Mouse (Mus musculus) liver, embryonic 14.5 days (tissue): Measurements from ENCODE around the gene Phf19. TPM values are rescaled to one million over a fixed set of nuclear protein-coding genes. Genes with fewer than 3 reads are reported as not detected.

ENCODE experiments used
- ATAC-seq: fragments of 200-750 bp; cut with Nextera tagmentation; 2 replicates; pipeline ENCODE4 v1.8.0; 2017; ENCODE audit warnings: moderate number of reproducible peaks, mild to moderate bottlenecking, moderate library complexity; ENCODE audit not compliant: insufficient read depth
- DNase-seq, 3 experiments: peaks; one replicate each; pipeline ENCODE4 v3.0.0-alpha.2; 2012 to 2013; ENCODE audit warnings: low read depth in 3 of 3, low spot score in 3 of 3
- H3K27ac ChIP-seq: fragments of 300-500 bp; sonication (generic); 2 replicates; pipeline ENCODE4 v1.5.1; 2014; ENCODE audit warnings: moderate library complexity, mild to moderate bottlenecking, control low read depth, inconsistent platforms
- H3K27me3 ChIP-seq: fragments of 300-500 bp; sonication (generic); 2 replicates; pipeline ENCODE4 v1.6.1; 2014; ENCODE audit warnings: mild to moderate bottlenecking, low read length, moderate library complexity; ENCODE audit not compliant: control insufficient read depth, insufficient read depth
- H3K36me3 ChIP-seq: fragments of 300-500 bp; sonication (generic); replicated peaks from 2 replicates; pipeline ENCODE4 v1.6.1; 2014; ENCODE audit warnings: low read depth; ENCODE audit not compliant: control insufficient read depth, insufficient read depth
- H3K4me1 ChIP-seq, 2 experiments: fragments of 200-500 bp in 1 of 2; fragments of 300-500 bp in 1 of 2; sonication (generic) in 1 of 2; replicated peaks; 2 replicates each; pipeline ENCODE4 v1.6.1; 2012 to 2014; ENCODE audit warnings: antibody characterized with exemption in 1 of 2, inconsistent platforms in 1 of 2, low read length in 1 of 2; ENCODE audit not compliant: control insufficient read depth in 2 of 2, insufficient read depth in 2 of 2
- H3K4me2 ChIP-seq: fragments of 300-500 bp; sonication (generic); 2 replicates; pipeline ENCODE4 v1.6.1; 2014; ENCODE audit warnings: low read depth, mild to moderate bottlenecking, control low read depth, moderate library complexity
- H3K4me3 ChIP-seq, 2 experiments: fragments of 200-500 bp in 1 of 2; fragments of 300-500 bp in 1 of 2; sonication (generic) in 1 of 2; 2 replicates each; pipeline ENCODE4 v1.5.1; 2012 to 2014; ENCODE audit warnings: low read depth in 2 of 2, low read length in 2 of 2, mild to moderate bottlenecking in 2 of 2, control low read depth in 1 of 2, inconsistent platforms in 1 of 2, moderate library complexity in 1 of 2; ENCODE audit not compliant: insufficient read depth in 1 of 2
- H3K9ac ChIP-seq: fragments of 300-500 bp; sonication (generic); replicated peaks from 2 replicates; pipeline ENCODE4 v1.6.1; 2014; ENCODE audit warnings: mild to moderate bottlenecking, control low read depth, moderate library complexity
- H3K9me3 ChIP-seq: fragments of 300-500 bp; sonication (generic); 2 replicates; pipeline ENCODE4 v1.6.1; 2016; ENCODE audit warnings: low read length, mixed read lengths; ENCODE audit not compliant: control insufficient read depth
- CTCF ChIP-seq: IDR thresholded peaks from 2 replicates; pipeline ENCODE4 v1.5.1; 2016; ENCODE audit warnings: antibody characterized with exemption, low read depth, control low read depth
- EP300 ChIP-seq: IDR thresholded peaks from 2 replicates; pipeline ENCODE4 v1.6.1; 2016; ENCODE audit warnings: antibody characterized with exemption, low read depth
- WGBS: fragments of 180-500 bp; shearing (Covaris S2); extraction: QIAGEN DNeasy Blood & Tissue Kit; methylation state at CpG from one replicate; pipeline ENCODE4 v1.1.7; 2014; ENCODE audit not compliant: insufficient replicate concordance; 5-methylcytosine and 5-hydroxymethylcytosine counted together
- polyA plus RNA-seq, 2 experiments: library from polyadenylated mRNA; depleted of rRNA in 1 of 2; stranded (reverse) in 1 of 2; unstranded in 1 of 2; fragments of >200 nt; fragmentation: Nextera tagmentation in 1 of 2; extraction: Ambion mirVana in 1 of 2; gene quantifications; 2 replicates each; pipeline versions ENCODE4 v1.2.1 to v1.2.3; 2012 to 2014

The Phf19 gene
- polyA plus RNA-seq, 2 experiments: 2.8 to 2.9 TPM

GRCm38 (mm10) chr2:34880054-34880453 is 33.8 kb downstream of the Phf19 start:
- no peak for DNase-seq

GRCm38 (mm10) chr2:34874816-34875345 is 38.9 kb downstream of the Phf19 start, which contains the start of gene Psmd5:
Psmd5 (minus strand) TSS chr2:34874968.
- TF ChIP-seq CTCF (no peak), EP300 (no peak)
- H3K9ac ChIP-seq: peak within 1 kb of the TSS; percentile 35
- H3K36me3 ChIP-seq: no peaks in the 10 kb centered on the region
- DNase-seq (no peak), ATAC-seq (no peak)
- 24% methylated on average over 8 of the region's 8 CpGs for WGBS
- peaks cover 6 to 8% of the 10 kb centered on the region in 2 experiments for H3K4me1 ChIP-seq
- H3K9me3 ChIP-seq: no peaks in the 10 kb centered on the region
- H3K27ac ChIP-seq: no peak within 1 kb of the TSS
- H3K4me2 ChIP-seq: peak within 1 kb of the TSS; percentile 33
- peaks cover 14% of the 10 kb centered on the region for H3K27me3 ChIP-seq
- peak within 1 kb of the TSS; percentile 17 to 47 for H3K4me3 ChIP-seq

More at GRCm38 (mm10) chr2:34880054-34880453, 33.8 kb downstream of the Phf19 start:
- Histone ChIP-seq H3K27ac (no peak overlapping the region), H3K27me3 (peaks cover 2% of the 10 kb centered on the region), H3K4me2 (no peak overlapping the region), H3K9ac (no peak overlapping the region), H3K4me1 (peaks cover 0 to 4% of the 10 kb centered on the region in 2 experiments; a peak in 2 of 4 replicates), H3K36me3 (no peaks in the 10 kb centered on the region), H3K9me3 (no peaks in the 10 kb centered on the region), H3K4me3 (no peak overlapping the region)
- TF ChIP-seq EP300 (no peak), CTCF (no peak)
- WGBS: 71% methylated on average over 10 of the region's 10 CpGs
- ATAC-seq: no peak

GRCm38 (mm10) chr2:34874271-34874670 is 39.6 kb downstream of the Phf19 start, which contains the start of gene Cutal:
Cutal (plus strand) TSS chr2:34874396.
- TF ChIP-seq CTCF (no peak), EP300 (no peak)
- Histone ChIP-seq H3K9me3 (no peaks in the 10 kb centered on the region), H3K4me3 (peak within 1 kb of the TSS; percentile 17 to 47), H3K9ac (peak within 1 kb of the TSS; percentile 35), H3K36me3 (no peaks in the 10 kb centered on the region), H3K27me3 (peaks cover 14% of the 10 kb centered on the region), H3K4me2 (peak within 1 kb of the TSS; percentile 33), H3K27ac (no peak within 1 kb of the TSS), H3K4me1 (peaks cover 8 to 11% of the 10 kb centered on the region in 2 experiments)
- DNase-seq (no peak), ATAC-seq (no peak)
- 18% methylated on average over 14 of the region's 14 CpGs for WGBS

GRCm38 (mm10) chr2:34870520-34871474 is 43.0 kb downstream of the Phf19 start:
- WGBS: under 1% methylated on average over 67 of the region's 67 CpGs
- DNase-seq (peak; percentile 100), ATAC-seq (peak; percentile 91)
- Histone ChIP-seq H3K4me1 (peaks cover 15 to 20% of the 10 kb centered on the region in 2 experiments), H3K4me2 (peak overlapping the region; percentile 95), H3K36me3 (peaks cover 8% of the 10 kb centered on the region), H3K4me3 (peak overlapping the region; percentile 89 to 91), H3K27ac (peak overlapping the region; percentile 93), H3K9me3 (no peaks in the 10 kb centered on the region), H3K27me3 (peaks cover 14% of the 10 kb centered on the region), H3K9ac (peak overlapping the region; percentile 91)
- TF ChIP-seq CTCF: no peak
- peak; percentile 96 for TF ChIP-seq EP300

GRCm38 (mm10) chr2:34869680-34870079 is 44.1 kb downstream of the Phf19 start:
- peak overlapping the region; percentile 88 for H3K27ac ChIP-seq
- DNase-seq: peak; percentile 76 to 79 (median 77)

More at GRCm38 (mm10) chr2:34869680-34870079, 44.1 kb downstream of the Phf19 start:
- H3K27me3 ChIP-seq: peaks cover 8% of the 10 kb centered on the region
- no peaks in the 10 kb centered on the region for H3K9me3 ChIP-seq
- H3K4me1 ChIP-seq: peaks cover 15 to 20% of the 10 kb centered on the region in 2 experiments
- H3K36me3 ChIP-seq: peaks cover 19% of the 10 kb centered on the region
- ATAC-seq: peak; percentile 71
- peak overlapping the region; percentile 74 for H3K9ac ChIP-seq
- H3K4me2 ChIP-seq: peak overlapping the region; percentile 95
- H3K4me3 ChIP-seq: peak overlapping the region; percentile 75 to 89
- TF ChIP-seq CTCF: no peak
- TF ChIP-seq EP300: no peak; the same call in 1 of the 2 replicates
- WGBS: 2% methylated on average over 5 of the region's 5 CpGs
